Mouse (Mus musculus) neural tube, embryonic 13.5 days (tissue): ENCODE data around the gene Sptbn4. TPM values are rescaled to one million over a fixed set of nuclear protein-coding genes. Genes with fewer than 3 reads are reported as not detected.

ENCODE experiments used
- ATAC-seq: fragments of 200-750 bp; cut with Nextera tagmentation; 2 replicates; pipeline ENCODE4 v1.8.0; 2017; ENCODE audit warnings: low read depth, mild to moderate bottlenecking, moderate TSS enrichment, moderate library complexity
- H3K27ac ChIP-seq: fragments of 300-500 bp; sonication (generic); replicated peaks from 2 replicates; pipeline ENCODE4 v1.5.1; 2015; ENCODE audit warnings: moderate library complexity, mild to moderate bottlenecking, inconsistent platforms
- H3K27me3 ChIP-seq: fragments of 300-500 bp; sonication (generic); 2 replicates; pipeline ENCODE4 v1.6.1; 2015; ENCODE audit warnings: mild to moderate bottlenecking, inconsistent platforms
- H3K36me3 ChIP-seq: fragments of 300-500 bp; sonication (generic); 2 replicates; pipeline ENCODE4 v1.6.1; 2015; ENCODE audit warnings: mild to moderate bottlenecking, inconsistent platforms
- H3K4me1 ChIP-seq: fragments of 300-500 bp; sonication (generic); replicated peaks from 2 replicates; pipeline ENCODE4 v1.6.1; 2015; ENCODE audit warnings: inconsistent platforms
- H3K4me2 ChIP-seq: fragments of 300-500 bp; sonication (generic); 2 replicates; pipeline ENCODE4 v1.6.1; 2015; ENCODE audit warnings: inconsistent platforms, mild to moderate bottlenecking, moderate library complexity
- H3K4me3 ChIP-seq: fragments of 300-500 bp; sonication (generic); 2 replicates; pipeline ENCODE4 v1.5.1; 2015; ENCODE audit warnings: mild to moderate bottlenecking, inconsistent platforms
- H3K9ac ChIP-seq: fragments of 300-500 bp; sonication (generic); 2 replicates; pipeline ENCODE4 v1.6.1; 2015; ENCODE audit warnings: moderate library complexity, mild to moderate bottlenecking, inconsistent platforms
- H3K9me3 ChIP-seq: fragments of 300-500 bp; sonication (generic); 2 replicates; pipeline ENCODE4 v1.6.1; 2016; ENCODE audit warnings: inconsistent platforms
- WGBS: fragments of 180-500 bp; shearing (Covaris S2); methylation state at CpG from one replicate; pipeline ENCODE4 v1.1.7; 2015; 5-methylcytosine and 5-hydroxymethylcytosine counted together
- polyA plus RNA-seq: library from polyadenylated mRNA; unstranded; fragments of >200 nt; fragmentation: Nextera tagmentation; extraction: Ambion mirVana; gene quantifications from 2 replicates; pipeline ENCODE4 v1.2.1, GENCODE M21; 2015

Sptbn4 gene
- polyA plus RNA-seq, 1 experiment from 2014 or later: 2.8 TPM

- no peak for ATAC-seq
- WGBS: 1% methylated on average over 32 of the region's 32 CpGs
- H3K27me3 ChIP-seq: peaks cover 97% of the 10 kb centered on the region
- H3K9ac ChIP-seq: no peak overlapping the region
- H3K4me3 ChIP-seq: peak overlapping the region; percentile 47; the same call in 1 of the 2 replicates
- no peaks in the 10 kb centered on the region for H3K9me3 ChIP-seq
- no peak overlapping the region for H3K27ac ChIP-seq
- H3K4me1 ChIP-seq: peaks cover 78% of the 10 kb centered on the region
- no peaks in the 10 kb centered on the region for H3K36me3 ChIP-seq
- H3K4me2 ChIP-seq: peak overlapping the region; percentile 87
Measured at GRCm38 (mm10) chr7:27334405-27334911, 113.0 kb downstream of the Sptbn4 start.

- WGBS: under 1% methylated on average over 40 of the region's 77 CpGs
- no peak overlapping the region for H3K27ac ChIP-seq
- H3K4me3 ChIP-seq: peak overlapping the region; percentile 47
- peak overlapping the region; percentile 87 for H3K4me2 ChIP-seq
- ATAC-seq: no peak
- H3K9ac ChIP-seq: peak overlapping the region; percentile 75
- H3K27me3 ChIP-seq: peaks cover 98% of the 10 kb centered on the region
- H3K4me1 ChIP-seq: peaks cover 81% of the 10 kb centered on the region
- no peaks in the 10 kb centered on the region for H3K9me3 ChIP-seq
- no peaks in the 10 kb centered on the region for H3K36me3 ChIP-seq
Measured at GRCm38 (mm10) chr7:27333316-27333941, 114.1 kb downstream of the Sptbn4 start.

GRCm38 (mm10) chr7:27332353-27333199 is 114.9 kb downstream of the Sptbn4 start:
- no peak for ATAC-seq
- Histone ChIP-seq H3K9ac (peak overlapping the region; percentile 75; the same call in 1 of the 2 replicates), H3K9me3 (no peaks in the 10 kb centered on the region)

GRCm38 (mm10) chr7:27331854-27332253 is 115.6 kb downstream of the Sptbn4 start:
- ATAC-seq: no peak
- H3K36me3 ChIP-seq: no peaks in the 10 kb centered on the region
- H3K9me3 ChIP-seq: no peaks in the 10 kb centered on the region
- H3K4me1 ChIP-seq: peaks cover 69% of the 10 kb centered on the region
- no peak overlapping the region for H3K9ac ChIP-seq
- peaks cover 98% of the 10 kb centered on the region for H3K27me3 ChIP-seq
- peak overlapping the region; percentile 47; the same call in 1 of the 2 replicates for H3K4me3 ChIP-seq
- no peak overlapping the region for H3K27ac ChIP-seq
- H3K4me2 ChIP-seq: peak overlapping the region; percentile 87
- WGBS: 7% methylated on average over 8 of the region's 8 CpGs

More at GRCm38 (mm10) chr7:27332353-27333199, 114.9 kb downstream of the Sptbn4 start:
- Histone ChIP-seq H3K4me2 (peak overlapping the region; percentile 87), H3K4me1 (peaks cover 76% of the 10 kb centered on the region), H3K27me3 (peaks cover 98% of the 10 kb centered on the region), H3K36me3 (no peaks in the 10 kb centered on the region), H3K27ac (no peak overlapping the region), H3K4me3 (peak overlapping the region; percentile 47)
- WGBS: 1% methylated on average over 38 of the region's 39 CpGs

GRCm38 (mm10) chr7:27331541-27331851 is 116.0 kb downstream of the Sptbn4 start:
- Histone ChIP-seq H3K27ac (no peak overlapping the region), H3K27me3 (peaks cover 98% of the 10 kb centered on the region), H3K4me1 (peaks cover 67% of the 10 kb centered on the region), H3K9ac (no peak overlapping the region), H3K4me3 (peak overlapping the region; percentile 37; the same call in 1 of the 2 replicates), H3K36me3 (no peaks in the 10 kb centered on the region), H3K4me2 (peak overlapping the region; percentile 60), H3K9me3 (no peaks in the 10 kb centered on the region)
- WGBS: 4% methylated on average over 8 of the region's 8 CpGs
- no peak for ATAC-seq

GRCm38 (mm10) chr7:27330709-27331540 is 116.6 kb downstream of the Sptbn4 start:
- Histone ChIP-seq H3K4me1 (peaks cover 67% of the 10 kb centered on the region), H3K27me3 (peaks cover 99% of the 10 kb centered on the region), H3K9ac (peak overlapping the region; percentile 56), H3K27ac (no peak overlapping the region), H3K9me3 (no peaks in the 10 kb centered on the region), H3K4me2 (peak overlapping the region; percentile 60), H3K4me3 (peak overlapping the region; percentile 37), H3K36me3 (no peaks in the 10 kb centered on the region)
- WGBS: under 1% methylated on average over 39 of the region's 39 CpGs
- ATAC-seq: no peak

GRCm38 (mm10) chr7:27329981-27330380 is 117.5 kb downstream of the Sptbn4 start:
- Histone ChIP-seq H3K36me3 (no peaks in the 10 kb centered on the region), H3K4me2 (peak overlapping the region; percentile 60), H3K4me3 (0 out of 2 replicates have a peak overlapping the region, but pooled peaks have one; percentile 21), H3K27me3 (peaks cover 100% of the 10 kb centered on the region), H3K9ac (no peak overlapping the region), H3K4me1 (peaks cover 75% of the 10 kb centered on the region), H3K9me3 (no peaks in the 10 kb centered on the region), H3K27ac (no peak overlapping the region)
- WGBS: 23% methylated on average over 17 of the region's 17 CpGs
- no peak for ATAC-seq

GRCm38 (mm10) chr7:27329326-27329947 is 118.0 kb downstream of the Sptbn4 start:
- peak overlapping the region; percentile 60 for H3K4me2 ChIP-seq
- peaks cover 70% of the 10 kb centered on the region for H3K4me1 ChIP-seq

GRCm38 (mm10) chr7:27328648-27329047 is 118.8 kb downstream of the Sptbn4 start:
- Histone ChIP-seq H3K4me1 (peaks cover 62% of the 10 kb centered on the region), H3K9ac (no peak overlapping the region), H3K4me2 (no peak overlapping the region), H3K9me3 (no peaks in the 10 kb centered on the region), H3K36me3 (no peaks in the 10 kb centered on the region), H3K27me3 (peaks cover 100% of the 10 kb centered on the region), H3K4me3 (no peak overlapping the region), H3K27ac (no peak overlapping the region)
- 37% methylated on average over 16 of the region's 16 CpGs for WGBS
- ATAC-seq: no peak

More at GRCm38 (mm10) chr7:27329326-27329947, 118.0 kb downstream of the Sptbn4 start:
- no peak for ATAC-seq
- no peak overlapping the region for H3K9ac ChIP-seq
- 3% methylated on average over 45 of the region's 45 CpGs for WGBS
- H3K4me3 ChIP-seq: peak overlapping the region; percentile 21
- no peaks in the 10 kb centered on the region for H3K9me3 ChIP-seq
- no peaks in the 10 kb centered on the region for H3K36me3 ChIP-seq
- peaks cover 100% of the 10 kb centered on the region for H3K27me3 ChIP-seq
- no peak overlapping the region for H3K27ac ChIP-seq

GRCm38 (mm10) chr7:27328161-27328560 is 119.3 kb downstream of the Sptbn4 start:
- no peak overlapping the region for H3K9ac ChIP-seq
- WGBS: 83% methylated on average over 11 of the region's 11 CpGs
- H3K27me3 ChIP-seq: peaks cover 96% of the 10 kb centered on the region
- H3K9me3 ChIP-seq: no peaks in the 10 kb centered on the region
- no peak overlapping the region for H3K4me3 ChIP-seq
- peaks cover 57% of the 10 kb centered on the region for H3K4me1 ChIP-seq
- no peak overlapping the region for H3K27ac ChIP-seq
- no peak for ATAC-seq
- no peak overlapping the region for H3K4me2 ChIP-seq
- no peaks in the 10 kb centered on the region for H3K36me3 ChIP-seq

- WGBS: 91% methylated on average over 8 of the region's 8 CpGs
- Histone ChIP-seq H3K9ac (no peak overlapping the region), H3K27ac (no peak overlapping the region), H3K27me3 (peaks cover 96% of the 10 kb centered on the region), H3K4me3 (no peak overlapping the region), H3K4me1 (peaks cover 51% of the 10 kb centered on the region), H3K36me3 (no peaks in the 10 kb centered on the region), H3K4me2 (no peak overlapping the region), H3K9me3 (no peaks in the 10 kb centered on the region)
- no peak for ATAC-seq
Measured at GRCm38 (mm10) chr7:27327500-27327899, 120.0 kb downstream of the Sptbn4 start.
